Comparison of ENCODE assay signal across 1 mouse cellular context in genomic region chr17:26949051-26949577, GRCm38 (mm10).
TF ChIP-seq lines count a peak whose summit lies in the region.

No protein-coding gene starts in this region.

TF ChIP-seq in MEL, 35 proteins besides CTCF, POLR2A, EP300 and RAD21:
- TF ChIP-seq ZC3H11A (IDR thresholded peaks at IDR 0.05; ENCODE audit: low read depth, low read length) (no peak), TAL1 (IDR thresholded peaks at IDR 0.05; ENCODE audit: low read length) (no peak), USF2 (IDR thresholded peaks at IDR 0.05; ENCODE audit: borderline replicate concordance in 1 of 2, insufficient read depth in 1 of 2, low read depth in 1 of 2, low read length in 2 of 2) (no peak), BHLHE40 (IDR thresholded peaks at IDR 0.05; ENCODE audit: borderline replicate concordance, low read depth, low read length) (no peak), MEF2A (IDR thresholded peaks at IDR 0.05; ENCODE audit: extremely low read depth, insufficient replicate concordance, low read depth, low read length, poor library complexity, severe bottlenecking) (no peak), MYC (IDR thresholded peaks at IDR 0.05; ENCODE audit: low read depth, low read length) (no peak), SIN3A (IDR thresholded peaks at IDR 0.05; ENCODE audit: low read length) (no peak), RCOR1 (IDR thresholded peaks at IDR 0.05; ENCODE audit: low read depth, low read length) (no peak)
